Mouse (Mus musculus): ENCODE results near the gene Sh2d1a. TPM values are rescaled to one million over a fixed set of nuclear protein-coding genes. Genes with fewer than 3 reads are reported as not detected.

Gene Sh2d1a
- 100 to 1,000 TPM; 378 to 482 (median 406) TPM for polyA plus RNA-seq (2017; shearing (Covaris generic))

DNA sequence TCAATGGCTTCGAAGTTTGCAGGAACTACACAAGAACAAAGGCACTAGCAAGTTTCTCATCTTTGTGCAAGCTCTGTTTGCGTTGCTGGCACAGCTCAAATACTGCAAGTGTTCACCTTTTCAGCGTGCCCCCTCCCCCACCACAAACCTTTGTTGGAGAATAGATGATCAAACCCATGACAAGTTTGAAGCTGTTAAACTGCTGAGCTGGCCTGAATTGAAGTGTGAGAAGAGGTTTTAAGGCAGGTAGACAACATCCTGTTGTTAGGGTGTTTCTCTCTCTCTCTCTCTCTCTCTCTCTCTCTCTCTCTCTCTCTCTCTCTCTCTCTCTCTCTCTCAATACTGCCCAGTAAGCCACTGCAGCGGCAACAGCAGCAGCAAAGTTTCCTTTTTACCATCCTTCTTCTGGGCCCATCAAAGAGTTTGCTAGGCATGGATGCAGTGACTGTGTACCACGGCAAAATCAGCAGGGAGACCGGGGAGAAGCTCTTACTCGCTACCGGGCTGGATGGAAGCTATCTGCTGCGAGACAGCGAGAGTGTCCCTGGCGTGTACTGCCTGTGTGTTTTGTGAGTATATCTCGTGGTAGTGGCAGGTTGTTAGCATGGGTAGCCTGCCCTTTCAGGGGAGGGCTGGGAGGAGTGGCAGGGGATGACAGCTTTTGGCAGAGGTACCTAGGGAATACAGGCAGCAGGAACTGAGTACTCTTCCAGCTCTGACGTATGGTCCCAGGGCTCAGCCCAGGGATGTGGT is at the start of gene Sh2d1a:
TSS of gene Sh2d1a (plus strand) at position 163 of the 753 bp plus-strand sequence.
- peak; percentile 75 for ATAC-seq

- ATAC-seq = no peak
These were observed 49.3 kb upstream of the Sh2d1a start for GRCm38 (mm10) chrX:42453001-42453400.

DNA sequence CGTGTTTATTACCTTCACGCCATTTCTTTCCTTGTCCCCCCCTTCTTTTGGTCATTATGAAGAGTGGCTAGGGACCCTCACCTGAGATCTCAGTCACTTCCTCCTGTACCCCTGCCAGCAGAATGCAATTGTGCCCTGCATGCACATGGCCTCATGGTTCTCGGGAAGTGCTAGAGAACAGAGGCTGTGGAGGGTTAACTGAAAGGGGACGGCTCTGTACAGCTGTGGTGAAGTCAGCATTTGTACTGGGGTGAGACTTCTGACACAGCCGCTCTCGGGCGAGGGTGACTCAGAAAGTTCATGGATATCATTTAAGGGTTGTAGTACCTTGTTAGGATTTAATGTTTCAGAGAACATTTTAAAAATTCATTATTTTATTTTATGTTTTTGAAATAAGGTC is 47.7 kb upstream of the Sh2d1a start:
- no peak for ATAC-seq

DNA sequence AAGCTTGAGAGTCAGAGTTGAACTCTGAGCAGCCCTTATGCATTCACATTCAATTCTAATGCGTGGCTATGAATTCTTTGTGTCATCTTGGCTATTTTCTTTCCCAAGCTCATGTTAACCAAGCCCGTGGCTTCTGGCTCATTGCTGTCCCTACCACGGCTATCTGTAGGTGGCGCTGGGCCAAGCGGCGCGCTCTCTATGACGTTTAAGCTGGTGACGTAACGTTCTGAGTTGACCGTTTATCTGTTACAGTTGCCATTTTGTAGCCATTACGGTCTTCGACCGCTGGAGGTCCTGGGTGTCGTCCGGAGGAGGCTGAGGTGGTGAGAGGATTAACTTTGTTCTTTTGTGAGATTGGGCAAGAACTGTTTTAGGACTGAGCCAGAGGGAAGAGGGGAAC is 12.8 kb upstream of the Sh2d1a start, which contains the start of gene Tex13c2:
TSS of gene Tex13c2 (plus strand) at position 246 of the 400 bp plus-strand sequence.
- no peak for ATAC-seq

GRCm38 (mm10) chrX:42490336-42490735 is 11.9 kb upstream of the Sh2d1a start:
- ATAC-seq = no peak

DNA sequence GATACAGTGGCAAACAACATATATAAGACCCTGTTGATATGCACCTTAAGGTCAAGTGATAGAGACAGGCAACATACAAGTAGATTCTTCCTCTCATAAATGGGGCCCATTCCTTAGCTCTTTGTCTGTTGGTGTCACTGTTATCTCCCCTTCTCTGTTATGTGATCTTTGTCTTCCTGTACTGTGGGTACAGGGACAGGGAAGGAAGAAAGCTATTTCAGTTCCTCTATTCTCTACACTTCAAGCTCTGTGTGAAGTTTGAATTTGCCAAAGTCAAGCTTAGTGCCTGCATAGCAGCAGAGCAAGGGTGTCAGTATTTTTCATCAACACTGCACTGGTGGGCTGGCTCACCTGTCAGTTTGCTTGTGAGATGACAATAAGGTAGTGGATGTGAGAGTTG is 1.7 kb upstream of the Sh2d1a start:
- no peak for ATAC-seq

DNA sequence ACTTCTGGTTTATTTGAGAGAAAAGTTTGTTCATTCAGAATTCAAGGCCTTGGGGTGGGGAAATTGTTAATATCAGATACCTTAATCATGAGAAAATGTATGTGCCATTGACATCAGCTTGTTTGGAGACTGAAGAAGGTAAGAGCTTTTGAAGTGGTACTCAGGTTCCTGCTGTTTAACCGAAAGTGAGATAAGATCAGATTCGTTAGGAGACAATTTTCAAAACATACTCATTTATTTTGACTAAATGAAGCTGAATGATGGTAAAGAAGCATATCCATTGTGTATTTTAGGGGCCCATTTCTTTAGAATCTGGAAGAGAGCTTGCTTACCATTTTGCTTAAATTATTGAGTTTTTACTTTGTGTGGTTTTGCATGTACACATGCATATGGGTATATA is 8.9 kb downstream of the Sh2d1a start:
- peak; percentile 57 for ATAC-seq

GRCm38 (mm10) chrX:42512567-42512966 is 10.3 kb downstream of the Sh2d1a start:
- no peak for ATAC-seq

- no peak for ATAC-seq
These were observed 20.6 kb downstream of the Sh2d1a start for GRCm38 (mm10) chrX:42522868-42523267.

- no peak for ATAC-seq
These were observed 28.4 kb downstream of the Sh2d1a start for GRCm38 (mm10) chrX:42530703-42531102.

GRCm38 (mm10) chrX:42540030-42540755 is 37.9 kb downstream of the Sh2d1a start:
- peak; percentile 27 for ATAC-seq

DNA sequence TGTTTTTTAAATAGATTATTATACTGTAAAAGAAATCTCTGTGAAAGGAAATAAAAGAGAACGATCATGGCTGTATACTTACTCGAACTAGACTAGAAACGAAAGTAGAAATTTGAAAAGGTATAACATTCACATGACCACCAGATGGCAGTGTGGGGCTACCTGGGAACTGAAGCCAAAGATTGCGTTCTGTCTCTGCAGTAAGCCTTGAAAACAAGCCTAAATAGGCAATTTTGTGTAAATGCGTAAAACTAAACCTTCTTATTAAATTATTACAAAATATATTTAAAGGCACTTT is 38.5 kb downstream of the Sh2d1a start:
- peak; percentile 92 for ATAC-seq

GRCm38 (mm10) chrX:42545076-42545475 is 42.8 kb downstream of the Sh2d1a start:
- ATAC-seq = no peak

- ATAC-seq = peak; percentile 60
These were observed 46.3 kb downstream of the Sh2d1a start for GRCm38 (mm10) chrX:42548513-42548912.

- peak; percentile 82 for ATAC-seq
These were observed 55.0 kb downstream of the Sh2d1a start for GRCm38 (mm10) chrX:42557284-42557683.

DNA sequence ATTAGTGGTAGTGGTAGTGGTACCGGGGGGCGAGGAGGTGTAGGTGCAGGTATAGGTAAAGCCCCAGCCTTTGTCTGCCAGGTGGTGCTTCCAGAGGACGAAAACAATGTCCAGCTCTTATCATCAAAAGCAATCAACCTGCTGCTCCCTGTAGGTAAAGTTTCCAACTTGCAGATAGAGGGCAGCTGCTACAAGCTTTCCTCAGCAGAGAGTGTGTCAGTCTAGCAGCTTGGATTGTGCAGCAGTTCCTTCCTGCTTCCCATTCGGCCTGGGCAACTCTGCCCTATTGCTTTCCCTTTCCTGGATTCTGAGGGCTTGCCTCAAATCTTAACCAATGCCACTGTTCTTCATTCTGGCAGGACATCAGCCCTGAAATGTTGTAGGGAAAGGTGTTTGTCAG is 56.4 kb downstream of the Sh2d1a start:
- no peak for ATAC-seq

Other genes with a start within 250 kb of the Sh2d1a start
- under 1 TPM in 1 of 3 experiments, not detected in 2; 0.73 TPM for gene Tex13c2, start 12.8 kb upstream of the Sh2d1a start, polyA plus RNA-seq (2017; shearing (Covaris generic))

Data from inflammation-experienced regulatory T-cells, adult 6 months (primary cell).